Mouse (Mus musculus) intestine, embryonic 14.5 days (tissue): ENCODE measurements around the gene Relb. TPM values are rescaled to one million over a fixed set of nuclear protein-coding genes. Genes with fewer than 3 reads are reported as not detected.
A peak's percentile ranks its signal among the peaks of the same experiment; 100 is the strongest.

Source experiments
- ATAC-seq: fragments of 200-750 bp; cut with Nextera tagmentation; replicated peaks from 2 replicates; pipeline ENCODE4 v1.8.0; 2017; ENCODE audit warnings: low read depth, moderate number of reproducible peaks, moderate TSS enrichment, moderate library complexity; ENCODE audit not compliant: low FRiP score, low TSS enrichment
- DNase-seq: peaks from one replicate; pipeline ENCODE4 v3.0.0-alpha.2; 2018; ENCODE audit warnings: low spot score
- H3K27ac ChIP-seq: fragments of 300-500 bp; sonication (generic); 2 replicates; pipeline ENCODE4 v1.5.1; 2014; ENCODE audit warnings: low read depth, mild to moderate bottlenecking, control low read depth
- H3K27me3 ChIP-seq: fragments of 300-500 bp; sonication (generic); replicated peaks from 2 replicates; pipeline ENCODE4 v1.6.1; 2014; ENCODE audit warnings: low read length, control low read depth; ENCODE audit not compliant: control insufficient read depth, insufficient read depth
- H3K36me3 ChIP-seq: fragments of 300-500 bp; sonication (generic); 2 replicates; pipeline ENCODE4 v1.6.1; 2014; ENCODE audit warnings: low read length, control low read depth; ENCODE audit not compliant: control insufficient read depth, insufficient read depth
- H3K4me1 ChIP-seq: fragments of 300-500 bp; sonication (generic); replicated peaks from 2 replicates; pipeline ENCODE4 v1.6.1; 2014; ENCODE audit warnings: low read length, control low read depth, mixed read lengths; ENCODE audit not compliant: control insufficient read depth, insufficient read depth
- H3K4me2 ChIP-seq: fragments of 300-500 bp; sonication (generic); 2 replicates; pipeline ENCODE4 v1.6.1; 2014; ENCODE audit warnings: low read length
- H3K4me3 ChIP-seq: fragments of 300-500 bp; sonication (generic); 2 replicates; pipeline ENCODE4 v1.5.1; 2014; ENCODE audit warnings: low read depth, low read length, control low read depth, mixed read lengths
- H3K9ac ChIP-seq: fragments of 300-500 bp; sonication (generic); 2 replicates; pipeline ENCODE4 v1.6.1; 2014; ENCODE audit warnings: mild to moderate bottlenecking, low read length
- H3K9me3 ChIP-seq: fragments of 300-500 bp; sonication (generic); 2 replicates; pipeline ENCODE4 v1.6.1; 2016; ENCODE audit warnings: low read length, control low read depth; ENCODE audit not compliant: control insufficient read depth
- WGBS: fragments of 180-500 bp; shearing (Covaris S2); extraction: QIAGEN DNeasy Blood & Tissue Kit; methylation state at CpG from one replicate; pipeline ENCODE4 v1.1.7; 2014; 5-methylcytosine and 5-hydroxymethylcytosine counted together
- polyA plus RNA-seq: library from polyadenylated mRNA; unstranded; fragments of >200 nt; fragmentation: Nextera tagmentation; extraction: Ambion mirVana; gene quantifications from 2 replicates; pipeline ENCODE4 v1.2.1, GENCODE M21; 2014

The Relb gene
- polyA plus RNA-seq, 1 experiment from 2014 or later: 9.5 TPM

DNA sequence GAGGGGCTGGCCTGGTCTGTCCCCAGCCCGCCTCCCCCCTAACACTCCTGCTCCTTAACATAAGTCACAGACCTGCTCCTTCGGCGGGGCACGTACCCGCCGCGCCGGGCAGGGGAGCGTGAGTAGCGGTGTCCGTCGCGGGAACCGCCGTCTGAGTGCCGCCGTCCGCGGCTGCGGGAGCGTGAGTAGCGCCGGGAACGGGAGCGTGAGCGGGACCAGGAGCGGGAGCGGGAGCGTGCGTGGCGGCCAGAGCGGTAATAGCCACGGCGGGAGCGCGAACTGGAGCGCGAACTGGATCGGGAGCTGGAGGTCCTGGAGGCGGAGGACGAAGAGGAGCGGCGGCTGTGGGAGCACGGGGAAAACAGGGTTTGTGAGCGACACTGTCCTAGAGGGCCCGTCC lies 43.0 kb downstream of the Relb start:
- Histone ChIP-seq H3K27ac (no peak overlapping the region), H3K9ac (no peak overlapping the region), H3K4me2 (no peak overlapping the region), H3K9me3 (no peaks in the 10 kb centered on the region), H3K4me1 (no peaks in the 10 kb centered on the region), H3K27me3 (no peaks in the 10 kb centered on the region), H3K36me3 (peaks cover 95% of the 10 kb centered on the region), H3K4me3 (no peak overlapping the region)
- DNase-seq: no peak
- WGBS: 79% methylated on average over 46 of the region's 46 CpGs
- ATAC-seq: no peak

DNA sequence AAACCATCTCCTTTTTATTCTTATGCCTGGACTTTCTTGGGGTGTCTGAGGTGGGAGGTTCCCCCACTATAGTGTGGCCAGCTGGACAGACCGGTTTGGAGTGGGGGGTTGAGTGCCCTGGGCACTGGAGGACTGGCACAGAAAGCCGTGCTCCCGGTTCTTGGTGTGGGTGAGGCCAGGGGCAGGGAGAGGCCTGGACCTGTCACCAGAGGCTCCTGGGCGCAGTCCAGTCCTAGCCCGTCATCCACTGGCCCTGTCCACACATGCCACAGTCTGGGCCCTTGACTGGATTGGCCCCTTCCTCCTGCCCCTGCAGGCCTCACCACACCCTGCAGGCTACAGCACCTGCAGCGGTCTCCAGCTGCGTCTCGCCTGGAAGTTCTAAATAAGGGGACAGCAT lies 48.6 kb downstream of the Relb start:
- ATAC-seq (no peak), DNase-seq (no peak)
- Histone ChIP-seq H3K36me3 (peaks cover 55% of the 10 kb centered on the region), H3K9me3 (no peaks in the 10 kb centered on the region), H3K27me3 (peaks cover 35% of the 10 kb centered on the region), H3K9ac (no peak overlapping the region), H3K27ac (no peak overlapping the region), H3K4me2 (no peak overlapping the region), H3K4me1 (peaks cover 13% of the 10 kb centered on the region), H3K4me3 (no peak overlapping the region)
- WGBS: 87% methylated on average over 8 of the region's 8 CpGs

DNA sequence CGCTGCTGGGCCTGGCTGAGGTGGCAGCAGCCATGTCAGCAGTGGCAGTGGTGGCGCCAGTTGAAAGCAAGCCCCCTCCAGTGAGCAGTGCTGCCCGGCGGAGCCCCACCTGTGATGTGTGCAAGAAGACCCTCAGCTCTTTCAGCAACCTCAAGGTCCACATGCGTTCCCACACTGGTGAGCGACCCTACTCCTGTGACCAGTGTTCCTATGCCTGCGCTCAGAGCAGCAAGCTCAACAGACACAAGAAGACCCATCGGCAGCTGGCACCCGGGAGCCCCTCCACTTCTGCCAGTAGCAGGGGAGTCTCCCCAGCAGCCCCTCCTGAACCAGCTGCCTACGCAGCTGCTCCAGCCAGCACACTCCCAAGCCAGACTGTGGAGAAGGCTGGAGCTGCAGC lies 49.5 kb downstream of the Relb start:
- ATAC-seq: no peak
- H3K27me3 ChIP-seq: peaks cover 35% of the 10 kb centered on the region
- H3K4me3 ChIP-seq: no peak overlapping the region
- no peaks in the 10 kb centered on the region for H3K9me3 ChIP-seq
- peaks cover 47% of the 10 kb centered on the region for H3K36me3 ChIP-seq
- 88% methylated on average over 10 of the region's 10 CpGs for WGBS
- DNase-seq: no peak
- no peak overlapping the region for H3K4me2 ChIP-seq
- H3K4me1 ChIP-seq: peaks cover 13% of the 10 kb centered on the region
- no peak overlapping the region for H3K9ac ChIP-seq
- H3K27ac ChIP-seq: no peak overlapping the region

DNA sequence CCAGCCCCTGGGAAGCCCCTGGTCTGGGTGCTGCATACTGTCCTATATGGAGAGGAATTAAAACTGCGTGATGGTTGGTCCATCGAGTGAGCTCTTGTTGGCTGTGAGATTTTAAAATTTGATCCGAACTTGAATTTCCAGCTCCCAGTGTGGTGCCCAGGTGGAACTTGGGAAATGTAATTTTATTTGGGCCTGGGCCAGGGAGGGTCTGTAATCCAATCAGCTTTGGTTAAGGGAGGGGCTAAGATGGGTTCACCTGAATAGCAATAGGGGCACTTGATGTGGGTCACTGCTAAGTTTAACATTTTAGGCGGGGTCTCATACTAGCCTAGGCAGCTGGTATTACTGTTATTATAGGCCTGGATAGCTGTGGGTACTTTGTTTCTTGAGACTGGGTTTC lies 50.8 kb downstream of the Relb start:
- no peak overlapping the region for H3K27ac ChIP-seq
- ATAC-seq (no peak), DNase-seq (no peak)
- no peak overlapping the region for H3K9ac ChIP-seq
- H3K27me3 ChIP-seq: peaks cover 35% of the 10 kb centered on the region
- H3K9me3 ChIP-seq: no peaks in the 10 kb centered on the region
- no peak overlapping the region for H3K4me3 ChIP-seq
- WGBS: 62% methylated on average over 4 of the region's 4 CpGs
- peaks cover 13% of the 10 kb centered on the region for H3K4me1 ChIP-seq
- peaks cover 34% of the 10 kb centered on the region for H3K36me3 ChIP-seq
- H3K4me2 ChIP-seq: no peak overlapping the region

DNA sequence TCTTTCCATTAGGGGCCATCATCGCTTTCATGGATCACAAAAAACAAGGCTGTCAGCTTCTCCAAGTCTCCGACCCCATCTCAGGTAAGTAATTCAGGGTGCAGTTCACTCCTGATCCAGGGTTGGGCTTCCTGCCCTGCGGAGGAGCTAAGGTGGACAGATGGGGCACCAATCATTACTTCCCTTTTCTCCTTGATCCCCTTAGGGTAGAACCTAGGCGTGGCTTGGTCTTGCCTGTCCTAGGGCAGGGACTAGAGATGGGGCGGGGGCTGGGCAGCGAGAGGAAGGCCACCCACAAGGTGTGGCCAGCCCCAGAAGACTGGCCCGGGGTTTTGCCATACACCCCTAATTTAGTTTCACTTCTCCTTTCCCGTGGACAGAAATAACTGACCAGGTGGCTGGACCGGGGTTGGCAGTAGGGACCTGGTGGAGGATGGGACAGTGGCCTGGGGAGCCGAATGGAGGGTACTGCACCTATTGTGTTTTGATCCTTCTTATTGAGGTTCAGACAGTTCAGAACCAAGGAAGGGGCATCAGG lies 51.3 kb downstream of the Relb start:
- peaks cover 35% of the 10 kb centered on the region for H3K27me3 ChIP-seq

DNA sequence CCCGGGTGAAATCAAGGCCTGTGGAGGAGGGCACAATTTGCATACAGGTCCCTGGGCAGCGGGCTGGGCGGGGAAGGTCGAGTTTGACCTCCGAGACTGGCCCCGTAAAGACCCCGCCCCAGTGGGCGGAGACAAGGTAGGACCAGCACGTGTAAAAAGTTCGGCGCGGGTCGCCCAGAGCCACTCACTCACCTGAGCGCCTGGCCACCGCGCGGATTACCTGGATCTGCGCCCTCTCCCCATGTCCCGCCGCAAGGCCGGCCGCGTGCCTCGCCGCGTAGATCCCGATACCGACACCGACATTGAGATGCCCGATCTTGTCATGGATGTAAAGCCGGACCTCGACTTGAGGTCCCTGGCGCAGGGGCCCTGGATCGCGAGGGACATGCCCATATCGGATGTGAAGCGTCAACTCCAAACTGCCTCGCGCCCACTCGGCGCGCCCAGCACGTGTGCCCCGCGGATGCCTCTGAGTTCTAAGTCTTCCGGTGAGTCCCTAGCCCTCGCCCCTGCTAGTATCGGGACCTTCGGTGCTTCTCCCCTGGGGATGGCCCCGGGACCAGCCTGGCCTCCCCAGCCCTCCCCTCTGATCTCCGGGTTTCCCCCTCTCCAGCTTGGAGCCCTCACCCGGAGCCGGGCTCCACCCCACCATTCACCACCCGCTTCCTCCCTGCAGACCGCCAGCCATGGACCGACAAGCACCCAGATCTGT lies 51.9 kb downstream of the Relb start, which contains the start of the genes Zfp296 and Gemin7:
TSS of gene Zfp296 (plus strand) at position 147 of the 712 bp plus-strand sequence.
TSS of gene Gemin7 (minus strand) at position 455 of the 712 bp plus-strand sequence.
- Histone ChIP-seq H3K27me3 (peaks cover 35% of the 10 kb centered on the region), H3K9ac (peak within 1 kb of the TSS; percentile 38), H3K4me2 (peak within 1 kb of the TSS; percentile 85), H3K36me3 (peaks cover 25% of the 10 kb centered on the region), H3K9me3 (no peaks in the 10 kb centered on the region), H3K4me3 (peak within 1 kb of the TSS; percentile 39), H3K27ac (no peak within 1 kb of the TSS), H3K4me1 (peaks cover 16% of the 10 kb centered on the region)
- peak; percentile 74 for DNase-seq
- WGBS: under 1% methylated on average over 56 of the region's 56 CpGs
- ATAC-seq: no peak

More for the DNA sequence above, 51.3 kb downstream of the Relb start:
- peak overlapping the region; percentile 38; the same call in 1 of the 2 replicates for H3K9ac ChIP-seq
- H3K27ac ChIP-seq: no peak overlapping the region
- H3K36me3 ChIP-seq: peaks cover 30% of the 10 kb centered on the region
- peak overlapping the region; percentile 85 for H3K4me2 ChIP-seq
- H3K4me1 ChIP-seq: peaks cover 13% of the 10 kb centered on the region
- no peaks in the 10 kb centered on the region for H3K9me3 ChIP-seq
- DNase-seq: no peak
- H3K4me3 ChIP-seq: peak overlapping the region; percentile 39
- 16% methylated on average over 10 of the region's 10 CpGs for WGBS
- ATAC-seq: 0 out of 2 replicates have a peak, but pooled peaks have one; percentile 14

DNA sequence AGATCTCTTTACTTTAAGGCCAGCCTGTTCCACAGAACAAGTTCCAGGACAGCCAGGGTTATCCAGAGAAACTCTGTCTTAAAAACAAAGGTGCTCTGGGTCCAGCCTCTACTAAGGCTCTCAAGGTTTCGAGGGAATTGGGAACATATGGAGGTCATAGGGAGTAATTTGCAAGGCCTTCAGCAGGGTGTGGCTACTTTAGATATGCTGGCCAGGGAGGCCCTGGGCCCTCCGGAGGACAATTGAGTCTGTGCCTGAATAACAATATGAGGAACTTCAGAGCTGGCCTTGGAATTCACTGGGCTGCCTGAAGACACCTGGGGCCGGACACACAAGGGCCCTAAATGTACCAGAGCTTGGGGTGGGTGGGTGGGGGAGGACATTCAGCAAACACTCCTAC lies 53.7 kb downstream of the Relb start:
- peaks cover 22% of the 10 kb centered on the region for H3K4me1 ChIP-seq
- H3K27me3 ChIP-seq: peaks cover 35% of the 10 kb centered on the region
- peaks cover 12% of the 10 kb centered on the region for H3K36me3 ChIP-seq
- no peak overlapping the region for H3K27ac ChIP-seq
- DNase-seq (no peak), ATAC-seq (no peak)
- H3K9ac ChIP-seq: no peak overlapping the region
- H3K9me3 ChIP-seq: no peaks in the 10 kb centered on the region
- no peak overlapping the region for H3K4me3 ChIP-seq
- WGBS: 68% methylated on average over 3 of the region's 3 CpGs
- H3K4me2 ChIP-seq: no peak overlapping the region

DNA sequence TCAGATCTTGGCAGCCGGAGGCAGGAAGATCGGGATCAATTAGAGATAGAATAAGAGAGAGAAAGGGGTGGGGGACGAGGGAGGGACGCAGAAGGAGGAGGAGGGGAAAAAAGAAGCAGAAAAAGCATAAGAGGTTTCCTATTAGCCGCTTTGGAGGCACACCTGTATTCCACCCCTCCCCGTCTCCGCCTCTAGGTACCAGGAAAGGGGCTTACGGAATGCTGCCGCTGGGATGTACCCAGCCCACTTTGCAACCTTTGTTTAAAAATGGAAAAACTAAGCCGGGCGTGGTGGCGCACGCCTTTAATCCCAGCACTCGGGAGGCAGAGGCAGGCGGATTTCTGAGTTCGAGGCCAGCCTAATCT lies 55.5 kb downstream of the Relb start:
- Histone ChIP-seq H3K4me3 (peak overlapping the region; percentile 62), H3K9me3 (no peaks in the 10 kb centered on the region), H3K9ac (peak overlapping the region; percentile 72), H3K4me2 (peak overlapping the region; percentile 79), H3K27me3 (peaks cover 30% of the 10 kb centered on the region), H3K27ac (peak overlapping the region; percentile 60), H3K36me3 (peaks cover 22% of the 10 kb centered on the region), H3K4me1 (peaks cover 22% of the 10 kb centered on the region)
- DNase-seq (no peak), ATAC-seq (no peak; the same call in 1 of the 2 replicates)
- 18% methylated on average over 16 of the region's 16 CpGs for WGBS
